Mouse (Mus musculus) testis, adult 2 months (tissue): ENCODE data around the gene Xrcc2.

ENCODE experiments used
- CTCF ChIP-seq: fragments of 200-500 bp; IDR thresholded peaks from 2 replicates; pipeline ENCODE4 v1.5.1; 2012; ENCODE audit warnings: low read depth, mild to moderate bottlenecking, inconsistent platforms, low read length, moderate library complexity; ENCODE audit not compliant: control insufficient read depth, insufficient read depth, insufficient replicate concordance
- POLR2A ChIP-seq: fragments of 200-500 bp; IDR thresholded peaks from 2 replicates; pipeline ENCODE4 v1.6.1; 2012; ENCODE audit warnings: low read depth, mild to moderate bottlenecking, inconsistent platforms, low read length, moderate library complexity; ENCODE audit not compliant: control insufficient read depth

GRCm38 (mm10) chr5:25671051-25671450 is 34.6 kb downstream of the Xrcc2 start:
- TF ChIP-seq POLR2A, result no peak
- TF ChIP-seq CTCF, result no peak
